Mouse (Mus musculus) heart, postnatal 0 days (tissue): Measurements from ENCODE around the gene Chodl.

Experiments
- CTCF ChIP-seq: IDR thresholded peaks from 2 replicates; pipeline ENCODE4 v1.5.1; 2016; ENCODE audit warnings: antibody characterized with exemption, control low read depth, low read depth
- EP300 ChIP-seq: IDR thresholded peaks from 2 replicates; pipeline ENCODE4 v1.6.1; 2016; ENCODE audit warnings: antibody characterized with exemption, low read depth

GRCm38 (mm10) chr16:78931287-78932025 is 708 bp downstream of the Chodl start:
- TF ChIP-seq CTCF (no peak), EP300 (no peak)
